Mouse (Mus musculus) heart, postnatal 14 days (tissue): ENCODE measurements around the gene Eefsec. TPM values are rescaled to one million over a fixed set of nuclear protein-coding genes. Genes with fewer than 3 reads are reported as not detected.

Experiments
- DNase-seq, 2 experiments: peaks; one replicate each; pipeline ENCODE4 v3.0.0; 2021 to 2022
- intact Hi-C: fragments of 180-260 bp; cut with DNase I; formaldehyde crosslinking; loops from one replicate; pipeline ENCODE4 v1.15.1; 2025
- total RNA-seq, 2 experiments: library from RNA; stranded (reverse); gene quantifications; 2 replicates each; pipeline ENCODE4 v1.2.3; 2021

Eefsec gene
- total RNA-seq, 2 experiments from 2014 or later, result 9.0 to 9.5 TPM

DNA sequence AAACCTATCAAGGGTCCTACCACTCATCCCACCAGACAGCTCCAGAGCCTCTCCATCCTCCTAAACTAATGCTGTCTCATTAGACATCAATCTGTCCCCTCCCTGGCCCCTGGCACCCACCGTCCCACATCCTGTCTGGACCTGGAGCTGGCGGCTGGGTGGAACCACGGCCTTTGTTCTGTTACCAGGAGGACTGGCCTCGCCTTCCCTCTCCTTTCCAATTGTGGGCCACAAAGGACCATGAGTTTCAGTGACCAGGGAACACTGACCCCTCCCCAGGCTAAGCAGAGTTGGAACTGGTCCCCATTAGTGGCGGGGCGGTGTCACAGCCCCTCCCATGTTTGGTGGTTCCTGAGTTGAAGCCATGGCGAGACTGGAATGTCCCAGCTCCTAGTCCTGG, 218.8 kb downstream of the Eefsec start:
- DNase-seq, result no peak
- intact Hi-C loops, result no loop called here

DNA sequence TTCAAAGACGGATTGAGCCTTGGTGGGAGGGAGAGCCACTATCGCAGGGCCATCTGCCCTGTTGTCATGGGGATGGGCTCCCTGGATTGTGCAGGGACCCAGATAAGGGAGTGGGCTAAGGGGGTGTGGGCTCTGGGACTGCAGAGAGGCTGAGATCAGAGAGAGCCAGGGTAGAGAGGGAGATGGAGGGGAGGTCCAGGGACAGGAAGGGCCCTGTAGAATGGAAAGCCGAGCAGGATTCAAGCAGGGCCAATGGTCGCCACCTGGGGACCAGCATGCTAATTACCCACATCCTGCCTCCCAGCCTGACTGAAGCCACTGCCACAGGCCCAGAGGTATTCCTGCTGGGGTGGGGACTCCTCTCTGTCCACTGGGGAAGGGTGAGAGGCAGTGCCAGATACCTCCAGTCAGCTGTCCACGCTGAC, 219.8 kb downstream of the Eefsec start:
- intact Hi-C loops, result no loop called here
- no peak for DNase-seq

DNA sequence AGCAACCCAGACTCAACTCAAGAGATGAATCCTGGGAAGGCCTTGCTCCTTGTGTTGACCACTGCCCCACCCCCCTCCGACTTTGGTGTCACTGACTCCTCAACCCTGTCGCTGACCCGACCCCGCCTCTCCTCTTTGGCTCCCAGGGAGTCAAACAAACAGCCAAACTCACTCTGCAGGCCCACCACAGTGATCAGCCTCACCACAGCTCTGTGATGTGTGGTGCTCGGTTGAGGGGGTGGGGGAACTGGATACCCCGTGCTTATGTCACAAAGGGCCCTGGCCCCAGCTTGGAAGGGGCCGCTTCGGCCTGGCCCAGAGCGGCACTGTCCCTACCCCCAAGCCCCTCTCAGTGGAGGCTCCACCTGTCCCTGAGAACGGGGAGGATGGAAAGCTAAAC, 224.4 kb downstream of the Eefsec start, which contains the start of gene Dnajb8:
Gene Dnajb8, plus strand, starts transcription at position 301 of the 400 bp plus-strand sequence.
- intact Hi-C loops, result no loop called here
- DNase-seq, result no peak

DNA sequence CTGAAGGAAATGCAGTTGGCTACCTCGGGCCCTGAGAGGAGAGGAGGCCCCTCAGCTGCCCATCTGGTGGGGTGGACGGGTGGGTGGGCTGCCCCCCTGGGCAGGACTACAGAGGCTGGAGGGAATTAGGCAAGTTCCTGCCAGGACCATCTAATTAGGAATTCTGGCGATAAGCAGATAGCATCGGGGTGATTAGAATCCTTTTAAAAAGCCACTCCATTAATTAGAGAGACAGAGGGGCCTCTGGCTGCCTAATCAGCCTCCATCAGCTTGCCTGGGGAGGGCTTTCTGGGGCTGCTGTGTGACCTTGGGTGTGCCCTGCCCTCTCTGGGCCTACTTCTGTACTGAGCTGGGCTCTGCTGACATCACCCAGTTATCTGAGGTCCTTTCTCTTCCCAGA, 227.2 kb downstream of the Eefsec start:
- DNase-seq, result no peak
- intact Hi-C loops, result no loop called here

DNA sequence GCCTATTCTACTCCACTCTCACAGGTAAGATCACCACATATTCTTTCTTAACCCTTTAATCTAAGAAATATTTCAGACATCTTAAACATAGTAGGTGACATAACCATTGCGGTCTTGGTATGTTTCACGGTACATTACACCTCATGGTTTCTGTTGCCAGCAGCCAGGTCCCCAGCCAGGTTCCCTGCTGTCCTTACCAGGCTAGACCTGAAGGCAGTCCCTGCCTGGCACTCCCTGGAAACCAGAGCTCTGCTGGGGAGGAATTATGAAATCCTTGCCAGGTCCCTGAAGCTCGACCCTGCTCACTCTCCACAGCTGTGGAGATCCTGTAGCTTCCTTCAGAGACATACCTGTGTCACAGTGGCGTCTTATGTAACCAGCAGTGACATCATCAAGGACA, 230.1 kb downstream of the Eefsec start:
- intact Hi-C loops, result no loop called here
- no peak for DNase-seq

DNA sequence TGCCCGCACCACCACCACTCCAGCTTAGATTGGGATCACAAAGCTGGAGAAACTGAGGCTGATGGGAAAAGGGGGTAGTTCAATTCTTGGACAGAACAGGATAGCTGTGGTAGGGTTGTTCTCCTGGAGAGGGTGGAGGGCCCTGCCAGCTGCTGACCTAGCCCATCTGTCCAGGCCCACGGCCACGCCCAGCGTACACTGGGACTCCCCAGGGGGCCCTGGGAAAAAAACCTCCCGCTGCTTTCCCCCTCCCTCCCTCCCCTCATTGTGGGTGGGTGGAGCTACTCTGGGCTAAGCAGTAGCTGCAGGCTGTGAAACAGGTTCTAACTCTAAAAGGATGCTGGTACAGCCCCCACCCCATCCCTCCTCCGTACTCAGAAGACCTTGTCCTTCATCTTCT, 230.5 kb downstream of the Eefsec start:
- intact Hi-C loops, result no loop called here
- DNase-seq, result no peak

DNA sequence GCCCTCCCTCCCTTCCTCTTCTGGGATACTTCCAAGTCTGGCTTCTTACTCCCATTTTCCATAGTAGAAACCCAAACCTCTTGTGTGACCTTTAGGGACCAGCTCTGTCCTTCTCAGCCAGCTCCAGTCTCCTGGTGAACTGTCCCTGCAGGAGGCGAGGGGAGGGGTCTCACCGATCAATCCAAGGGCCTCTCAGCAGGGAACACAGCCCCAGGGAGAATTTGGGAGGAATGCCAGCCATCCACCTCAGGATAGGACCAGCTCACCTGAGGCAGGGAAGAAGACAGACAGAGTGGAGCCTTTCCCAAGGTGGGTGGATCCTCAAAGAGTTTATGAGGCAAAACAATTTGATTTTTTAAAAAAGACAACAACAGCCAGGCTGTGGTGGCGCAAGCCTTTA, 236.2 kb downstream of the Eefsec start:
- intact Hi-C loops, result no loop called here
- no peak for DNase-seq

DNA sequence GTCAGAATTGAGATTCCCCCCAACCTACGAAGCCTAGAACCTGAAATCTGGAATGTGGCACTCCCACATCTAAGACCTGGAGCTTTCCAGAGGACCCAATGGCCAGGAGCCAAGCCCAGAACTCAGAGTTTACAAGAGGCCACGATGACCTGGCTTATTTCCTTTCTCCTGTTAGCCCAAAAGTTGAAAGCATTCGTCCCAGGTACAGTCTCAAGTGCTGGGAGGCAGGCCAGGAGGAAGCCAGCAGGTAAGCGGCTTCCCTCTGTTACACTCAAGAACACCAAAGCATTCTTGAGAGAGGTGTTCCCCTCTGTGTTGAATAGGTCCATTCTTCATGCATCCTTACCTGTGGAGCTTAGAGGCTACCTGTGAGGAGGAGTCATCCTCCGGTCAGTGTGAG, 236.9 kb downstream of the Eefsec start:
- intact Hi-C loops, result no loop called here
- DNase-seq, result no peak

DNA sequence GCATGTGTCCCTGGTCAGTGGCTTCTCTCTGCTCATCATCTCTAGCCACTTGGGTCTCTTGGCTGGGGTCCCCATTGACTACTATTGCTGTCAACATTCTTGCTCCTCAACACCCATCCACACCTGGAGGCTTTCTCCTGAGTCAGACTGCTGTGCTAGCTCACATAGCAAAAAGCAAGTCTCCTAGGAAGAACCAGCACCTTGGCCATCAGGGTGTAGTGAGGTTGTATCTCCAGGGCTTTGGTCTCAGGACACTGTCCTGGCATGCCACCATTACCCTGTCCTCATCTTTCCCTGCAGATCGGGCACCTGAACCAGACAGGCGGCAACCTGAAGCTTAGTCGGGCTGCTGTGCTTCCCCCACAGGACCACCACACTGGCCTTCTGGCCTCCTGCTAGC, 238.0 kb downstream of the Eefsec start:
- intact Hi-C loops, result no loop called here
- DNase-seq, result no peak

DNA sequence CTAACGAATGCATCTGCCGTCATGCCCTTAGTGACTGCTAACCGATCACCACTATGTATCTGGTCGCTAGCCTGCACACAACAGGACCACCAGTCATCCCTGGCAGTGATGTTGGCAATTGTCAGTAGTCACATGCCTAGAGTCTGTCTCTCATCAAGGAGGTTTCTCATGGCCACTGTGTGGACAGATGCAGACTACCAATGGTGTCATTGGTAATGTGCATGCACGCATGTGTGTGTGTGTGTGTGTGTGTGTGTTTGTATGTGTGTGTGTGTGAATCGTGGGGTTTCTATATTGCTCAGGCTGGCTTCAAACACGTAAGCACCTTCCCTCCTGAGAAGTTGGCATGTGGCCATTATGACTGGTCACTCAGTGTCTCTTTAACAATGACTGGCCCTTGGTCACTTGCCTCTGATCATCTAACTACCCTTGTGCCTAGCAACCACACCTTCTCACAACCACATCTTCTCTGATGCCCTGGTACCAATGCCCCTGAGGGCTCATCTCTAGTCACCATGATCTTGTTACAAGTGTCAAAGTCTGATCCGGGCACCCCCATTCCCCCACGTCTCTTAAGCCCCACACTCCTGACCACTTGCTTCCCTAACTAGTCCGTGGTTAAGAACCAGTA, 238.8 kb downstream of the Eefsec start:
- DNase-seq, result no peak
- intact Hi-C loops, result loop anchor here (2.0 kb wide), 1 partner anchor 31 kb away; no protein-coding TSS in a partner anchor

Other genes starting within 250 kb of the Eefsec start
- not detected for gene Dnajb8, start 224.3 kb downstream of the Eefsec start, total RNA-seq
- gene Ruvbl1, start 18.9 kb upstream of the Eefsec start, total RNA-seq, result 10 to 100 TPM; 18.7 to 18.9 TPM
- 10 to 100 TPM; 62.0 to 64.2 TPM for gene Sec61a1, start 72.4 kb upstream of the Eefsec start, total RNA-seq
- 10 to 100 TPM; 32.7 to 36.1 TPM for gene Kbtbd12, start 191.4 kb upstream of the Eefsec start, total RNA-seq